Mouse (Mus musculus): ENCODE results near the gene Rpl12.

The Rpl12 gene

DNA sequence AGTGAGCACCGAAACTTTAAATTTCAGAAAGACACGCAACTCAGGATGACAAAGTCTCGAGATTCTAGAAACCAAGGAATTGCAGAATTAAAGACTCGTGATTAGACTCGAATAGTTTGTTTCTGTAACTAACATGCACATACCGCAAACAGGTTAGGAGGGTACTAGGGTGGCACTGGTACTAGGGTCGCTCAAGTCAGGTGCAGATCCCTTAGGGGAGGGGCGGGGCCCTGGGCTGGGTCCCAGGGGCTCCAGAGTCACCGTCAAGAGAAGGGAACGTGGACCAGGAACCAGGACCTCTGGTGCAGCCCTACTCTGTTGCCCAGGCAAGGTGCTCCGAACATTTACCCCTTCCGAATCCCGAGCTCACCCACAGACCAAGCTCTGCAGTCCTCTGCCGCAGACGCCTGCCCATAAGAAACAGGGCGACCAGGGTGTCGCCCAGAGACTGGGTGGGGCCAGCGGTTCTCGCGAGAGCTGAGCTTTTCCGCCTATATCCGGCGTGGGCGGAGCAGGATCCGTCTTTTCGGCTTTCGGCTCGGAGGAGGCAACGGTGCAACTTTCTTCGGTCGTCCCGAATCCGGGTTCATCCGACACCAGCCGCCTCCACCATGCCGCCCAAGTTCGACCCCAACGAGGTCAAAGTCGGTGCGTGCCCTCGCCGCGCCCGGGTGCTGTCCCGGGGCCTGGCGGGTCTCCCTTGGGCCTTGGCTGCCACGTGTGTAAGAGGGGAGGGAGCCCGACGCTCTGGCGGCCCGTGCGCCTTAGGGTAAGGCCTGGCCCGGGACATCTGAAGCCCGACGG, at the start of gene Rpl12, which contains the start of gene Lrsam1:
Rpl12 (plus strand) TSS at position 368 of the 804 bp plus-strand sequence.
Lrsam1 (minus strand) TSS at position 423 of the 804 bp plus-strand sequence.
- DNase-seq, result peak; percentile 97

DNA sequence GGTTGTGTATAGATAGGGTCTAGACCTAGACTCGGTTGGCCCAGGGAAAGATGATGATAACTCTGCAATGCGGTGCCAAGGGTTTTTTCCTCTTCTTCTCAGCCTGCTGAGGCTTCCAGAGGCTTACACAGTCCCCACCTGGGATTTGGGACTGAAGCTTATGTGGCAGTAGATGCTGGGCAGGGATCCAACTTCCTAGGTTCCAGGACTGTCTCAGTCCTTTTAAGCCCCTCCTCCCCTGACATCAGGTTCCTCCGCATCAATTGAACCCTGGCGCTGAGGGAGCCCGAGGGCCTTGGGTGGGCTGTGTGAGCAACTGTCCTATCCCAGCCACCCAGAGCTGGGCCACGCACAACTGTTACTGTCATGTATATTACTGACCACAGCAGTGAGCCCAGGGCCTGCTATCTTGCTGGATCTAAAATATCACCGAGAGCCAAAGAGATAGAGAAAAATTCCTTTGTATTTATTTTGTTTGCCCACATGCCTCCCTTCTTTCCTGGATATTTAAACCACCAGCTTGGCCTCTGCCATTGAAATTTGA, 49.6 kb upstream of the Rpl12 start:
- DNase-seq, result no peak

DNA sequence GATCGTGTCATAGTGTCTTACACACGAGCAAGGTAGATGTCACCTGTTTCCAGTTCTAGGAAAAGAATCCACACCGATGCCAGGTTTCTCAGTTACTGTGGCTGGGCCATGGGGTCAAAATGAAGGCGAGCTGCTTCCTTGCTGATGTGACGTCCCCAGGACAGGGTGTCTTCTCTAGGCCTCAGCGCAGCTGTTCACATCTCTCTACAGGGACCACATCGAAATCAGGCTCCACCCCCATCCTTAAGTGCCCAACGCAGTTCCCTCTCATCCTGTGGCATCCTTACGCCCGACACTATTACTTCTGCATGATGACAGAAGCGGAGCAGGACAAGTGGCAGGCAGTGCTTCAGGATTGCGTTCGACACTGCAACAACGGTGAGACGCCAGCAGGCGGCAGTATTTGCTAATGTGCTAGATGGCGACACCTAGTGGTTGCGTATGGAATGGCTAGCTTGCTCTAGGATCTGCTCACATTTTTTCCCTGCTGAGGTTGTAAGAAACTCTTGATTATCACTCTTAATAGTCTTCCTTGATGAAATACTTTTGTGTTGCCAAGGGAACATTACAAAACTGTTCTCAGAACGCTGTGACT, 49.1 kb upstream of the Rpl12 start:
- peak; percentile 92 for DNase-seq

DNA sequence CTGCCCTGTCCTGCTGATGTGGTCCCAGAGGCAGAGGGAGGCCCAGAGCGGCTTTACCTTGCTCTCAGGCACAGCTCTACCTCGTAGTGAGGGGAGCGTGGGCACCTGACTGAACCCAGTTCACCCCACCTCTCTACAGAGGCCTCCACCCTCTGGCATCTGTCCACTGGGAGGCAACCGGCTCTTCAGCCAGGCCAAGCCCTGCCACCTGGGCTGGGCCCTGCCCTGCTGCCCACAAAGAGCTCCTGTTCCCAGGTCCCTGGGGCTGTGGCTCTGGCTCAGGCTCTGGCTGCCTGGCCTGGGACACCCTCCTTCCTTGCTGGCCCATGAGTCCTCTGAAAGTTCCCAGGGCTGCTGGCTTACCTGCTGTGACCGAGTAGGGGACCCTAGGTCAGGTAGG, 47.0 kb upstream of the Rpl12 start:
- peak; percentile 75 for DNase-seq

DNA sequence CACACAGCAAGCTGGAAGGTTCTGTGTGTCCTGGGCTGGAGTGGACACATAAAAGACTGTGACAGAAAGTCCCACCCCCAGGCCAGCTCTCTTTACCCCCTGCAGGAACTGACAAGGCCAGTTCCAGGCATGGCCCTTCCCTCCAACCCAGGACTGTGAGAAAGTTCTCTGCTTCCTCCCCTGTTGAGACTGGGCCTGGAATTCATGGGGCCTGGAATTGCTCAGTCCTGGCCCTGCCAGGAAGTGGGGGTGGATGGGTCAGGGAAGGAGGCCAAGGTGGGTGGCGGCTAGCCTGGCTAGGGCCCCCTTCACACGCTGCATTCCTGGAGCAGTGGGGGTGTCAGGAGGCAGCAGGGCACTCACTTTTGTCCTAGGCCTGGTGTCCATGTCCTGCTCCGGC, 46.5 kb upstream of the Rpl12 start:
- peak; percentile 80 for DNase-seq

DNA sequence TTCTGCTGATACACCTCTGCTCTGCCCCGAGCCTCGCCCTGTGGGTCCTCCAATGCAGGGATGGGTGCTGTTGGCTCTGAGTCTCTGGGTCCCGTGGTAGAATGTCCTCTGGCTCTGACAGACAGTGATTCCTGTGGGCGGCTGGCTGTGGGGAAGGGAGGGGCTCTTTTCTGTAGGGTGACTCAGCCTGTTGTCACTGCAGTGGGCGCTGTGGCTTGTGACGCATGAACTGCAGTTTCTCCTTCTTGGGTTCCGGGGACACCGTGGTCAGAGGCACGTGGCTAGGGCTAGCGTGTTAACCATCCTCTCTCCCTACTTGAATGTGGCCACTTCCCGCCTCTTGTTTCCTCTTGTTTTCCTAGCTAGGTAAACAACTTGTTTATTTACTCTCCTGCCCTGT, 43.8 kb upstream of the Rpl12 start:
- DNase-seq, result peak; percentile 44

DNA sequence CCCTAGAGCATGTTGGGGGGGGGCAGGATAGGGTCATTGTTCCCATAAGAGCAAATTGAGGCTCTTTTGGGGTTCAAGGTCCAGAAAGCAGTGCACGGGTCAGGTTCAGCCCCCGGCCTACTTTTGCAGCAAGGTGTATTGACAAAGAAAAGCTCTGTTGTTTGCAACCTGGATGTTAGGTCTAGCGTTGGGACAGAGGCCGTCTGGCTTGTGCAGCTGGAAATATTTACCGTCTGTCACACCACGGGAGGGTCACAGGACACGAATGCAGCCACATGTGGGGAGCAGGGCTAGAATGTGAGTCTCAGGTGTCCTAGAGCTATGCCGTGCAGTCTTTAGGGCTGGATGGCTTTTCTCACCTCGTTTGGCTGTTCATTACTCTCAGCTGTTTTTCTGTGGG, 43.0 kb upstream of the Rpl12 start:
- DNase-seq, result no peak

DNA sequence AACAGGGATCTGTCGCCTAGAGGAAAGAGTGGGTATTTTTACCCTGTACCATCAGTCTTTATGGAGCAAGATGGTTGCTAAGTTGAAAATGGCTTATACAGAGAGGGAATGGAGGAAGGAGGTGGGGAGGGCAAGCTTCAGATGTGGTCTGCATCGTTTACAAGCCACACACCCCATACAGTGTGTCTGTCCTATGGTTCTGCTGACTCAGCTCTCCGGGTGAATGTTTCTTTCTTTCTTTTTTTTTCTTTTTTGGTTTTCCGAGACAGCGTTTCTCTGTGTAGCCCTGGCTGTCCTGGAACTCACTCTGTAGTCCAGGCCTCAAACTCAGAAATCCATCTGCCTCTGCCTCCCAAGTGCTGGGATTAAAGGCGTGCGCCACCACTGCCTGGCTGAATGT, 40.1 kb upstream of the Rpl12 start:
- DNase-seq, result no peak

DNA sequence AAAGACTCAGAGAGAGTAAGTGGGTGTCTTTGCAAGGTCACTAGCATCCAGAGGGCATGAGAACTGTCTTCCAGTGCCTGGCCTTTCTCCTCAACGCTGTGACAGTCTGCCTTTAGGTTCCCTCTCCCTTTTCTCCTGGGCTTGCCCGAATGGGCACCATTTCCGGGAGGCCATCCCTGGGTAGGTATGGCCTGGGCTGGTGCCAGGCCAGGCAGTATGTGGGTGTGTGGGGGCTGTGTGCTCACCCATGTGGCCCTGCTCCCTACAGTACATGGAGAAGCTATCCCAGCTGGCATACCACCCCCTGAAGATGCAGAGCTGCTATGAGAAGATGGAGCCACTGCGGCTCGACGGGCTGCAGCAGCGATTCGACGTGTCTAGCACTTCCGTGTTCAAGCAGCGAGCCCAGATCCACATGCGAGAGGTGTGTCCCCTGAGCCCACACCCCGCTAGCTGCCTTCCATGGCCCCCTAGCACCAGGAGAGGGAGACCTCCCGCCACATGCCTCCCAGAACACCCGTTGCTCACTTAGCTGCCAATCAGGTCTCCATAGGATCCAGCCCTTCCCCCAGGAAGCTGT, 39.5 kb upstream of the Rpl12 start:
- DNase-seq, result no peak

DNA sequence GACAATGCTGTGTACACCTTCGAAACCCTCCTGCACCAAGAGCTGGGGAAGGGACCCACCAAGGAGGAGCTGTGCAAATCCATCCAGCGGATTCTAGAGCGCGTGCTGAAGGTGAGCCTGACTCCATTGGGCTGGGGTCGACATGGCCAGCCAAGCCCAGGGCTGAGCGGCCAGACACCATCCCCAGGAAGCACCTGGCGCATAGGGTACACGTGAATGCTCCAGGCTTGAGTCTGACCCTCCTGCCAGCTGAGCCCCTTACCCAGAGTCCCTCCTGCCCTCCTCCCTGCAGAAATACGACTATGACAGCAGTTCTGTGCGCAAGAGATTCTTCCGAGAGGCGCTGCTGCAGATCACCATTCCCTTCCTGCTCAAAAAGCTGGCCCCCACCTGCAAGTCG, 38.8 kb upstream of the Rpl12 start:
- no peak for DNase-seq

DNA sequence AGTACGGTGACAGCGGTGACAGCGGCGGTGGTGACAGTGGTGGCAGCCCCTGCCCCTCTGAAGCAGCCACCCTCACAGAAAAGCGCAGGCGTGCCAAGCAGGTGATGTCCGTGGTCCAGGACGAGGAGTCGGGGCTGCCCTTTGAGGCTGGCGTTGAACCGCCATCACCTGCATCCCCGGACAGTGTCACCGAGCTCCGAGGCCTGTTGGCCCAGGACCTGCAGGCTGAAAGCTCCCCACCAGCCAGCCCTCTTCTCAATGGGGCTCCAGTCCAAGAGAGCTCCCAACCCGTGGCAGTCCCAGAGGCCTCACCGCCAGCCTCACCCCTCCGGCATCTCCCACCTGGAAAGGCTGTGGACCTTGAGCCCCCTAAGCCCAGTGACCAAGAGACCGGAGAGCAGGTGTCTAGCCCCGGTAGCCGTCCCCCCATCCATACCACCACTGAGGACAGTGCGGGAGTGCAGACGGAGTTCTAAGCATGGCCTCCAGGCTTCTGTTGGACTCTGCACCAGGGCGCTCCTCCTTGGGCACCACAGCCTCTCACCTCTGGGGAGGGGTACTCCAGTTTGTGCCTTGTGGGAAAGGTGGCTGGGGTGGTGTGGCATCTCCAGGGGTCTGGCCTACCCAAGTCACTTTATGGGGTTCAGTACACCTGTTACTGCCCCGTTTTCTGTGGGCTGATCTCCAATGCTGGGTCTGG, 37.7 kb upstream of the Rpl12 start:
- DNase-seq, result no peak

DNA sequence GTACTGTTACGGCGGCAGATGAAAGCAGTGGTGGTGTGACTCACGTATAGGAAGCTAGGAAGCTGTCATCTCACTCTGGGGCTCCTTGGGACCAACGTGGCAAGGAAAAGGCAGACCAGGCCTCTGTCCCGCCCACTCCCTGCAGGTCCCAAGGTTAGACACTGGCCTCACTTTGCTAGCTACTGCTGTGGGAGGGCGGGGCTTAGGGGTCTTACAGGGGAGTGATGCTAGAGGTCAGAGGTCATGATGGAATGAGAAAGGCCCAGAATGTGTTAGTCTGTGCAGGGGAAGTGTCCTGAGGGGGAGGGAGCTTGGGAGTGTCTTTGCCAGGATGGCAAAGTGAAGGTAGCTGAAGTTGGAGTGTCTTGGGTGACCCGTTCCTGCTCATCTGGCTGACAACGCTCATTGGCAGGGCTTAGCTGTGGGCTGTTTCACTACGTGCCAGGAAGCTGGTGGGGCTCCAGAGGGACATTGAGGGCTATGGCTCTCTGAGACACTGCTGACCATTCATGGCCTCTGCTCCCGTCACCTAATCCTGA, 37.0 kb upstream of the Rpl12 start:
- DNase-seq, result no peak

DNA sequence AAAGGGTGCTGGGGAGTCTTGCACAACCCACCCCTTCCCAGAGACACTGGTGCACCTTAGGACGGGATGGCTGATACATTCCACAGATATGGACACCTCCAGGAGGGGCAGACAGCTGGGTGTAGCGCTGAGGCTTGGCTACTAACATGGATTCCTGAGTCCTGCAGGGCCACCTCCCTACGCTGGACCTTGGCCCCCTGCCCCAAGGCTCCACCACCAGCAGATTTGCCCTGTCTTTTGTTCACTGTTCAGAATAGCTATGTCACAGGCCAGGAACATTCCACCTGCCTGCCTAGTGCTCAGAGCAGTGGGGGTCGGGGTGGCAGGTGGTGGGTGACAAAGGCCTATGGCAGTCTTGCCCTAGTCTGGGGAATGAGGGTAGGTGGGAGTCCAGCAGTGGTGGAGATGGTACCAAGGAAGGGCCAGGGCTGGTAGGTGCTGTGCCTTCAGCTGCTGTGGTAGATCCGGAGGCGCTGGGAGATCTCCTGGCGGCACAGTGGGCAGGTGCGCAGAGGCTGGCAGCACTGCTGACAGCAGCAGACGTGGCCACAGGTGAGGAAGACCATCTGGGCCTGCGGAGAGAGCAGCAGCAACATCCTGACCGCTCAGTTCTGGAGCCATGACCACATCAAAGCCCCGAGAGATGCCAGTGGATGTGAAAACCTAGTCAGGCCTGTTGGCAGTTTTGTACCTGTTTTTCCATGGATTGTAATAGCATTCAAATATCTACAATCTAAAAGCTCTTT, 34.9 kb upstream of the Rpl12 start:
- no peak for DNase-seq

DNA sequence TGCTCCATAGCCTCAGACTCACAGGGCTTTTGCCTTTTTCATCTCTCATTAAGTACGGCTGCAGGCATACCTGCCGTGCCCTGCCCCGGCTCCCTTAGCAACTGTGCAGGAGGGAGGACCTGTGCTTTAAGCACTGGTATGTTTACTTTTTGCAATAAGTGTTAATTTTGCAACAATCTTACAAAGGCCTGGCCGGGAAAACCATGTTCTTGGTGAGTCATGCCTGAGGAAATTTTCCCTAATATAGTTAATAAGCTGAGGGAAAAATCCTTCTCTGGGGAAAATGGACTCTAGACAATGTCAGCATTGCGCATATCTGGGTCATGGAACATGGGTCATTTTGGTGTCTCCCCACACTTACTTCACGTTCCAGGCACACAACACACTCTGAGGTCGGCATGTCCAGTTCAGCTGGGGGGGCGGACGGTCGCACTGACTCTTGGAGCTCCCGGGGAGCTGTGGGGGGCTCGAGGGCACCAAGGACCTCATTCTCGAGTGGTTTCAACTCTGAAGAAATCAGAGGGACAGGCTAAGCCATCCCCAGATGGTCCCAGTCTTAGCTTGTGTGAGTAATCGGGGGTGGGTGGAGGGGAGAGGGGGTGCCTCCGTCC, 33.6 kb upstream of the Rpl12 start:
- peak; percentile 53 for DNase-seq

DNA sequence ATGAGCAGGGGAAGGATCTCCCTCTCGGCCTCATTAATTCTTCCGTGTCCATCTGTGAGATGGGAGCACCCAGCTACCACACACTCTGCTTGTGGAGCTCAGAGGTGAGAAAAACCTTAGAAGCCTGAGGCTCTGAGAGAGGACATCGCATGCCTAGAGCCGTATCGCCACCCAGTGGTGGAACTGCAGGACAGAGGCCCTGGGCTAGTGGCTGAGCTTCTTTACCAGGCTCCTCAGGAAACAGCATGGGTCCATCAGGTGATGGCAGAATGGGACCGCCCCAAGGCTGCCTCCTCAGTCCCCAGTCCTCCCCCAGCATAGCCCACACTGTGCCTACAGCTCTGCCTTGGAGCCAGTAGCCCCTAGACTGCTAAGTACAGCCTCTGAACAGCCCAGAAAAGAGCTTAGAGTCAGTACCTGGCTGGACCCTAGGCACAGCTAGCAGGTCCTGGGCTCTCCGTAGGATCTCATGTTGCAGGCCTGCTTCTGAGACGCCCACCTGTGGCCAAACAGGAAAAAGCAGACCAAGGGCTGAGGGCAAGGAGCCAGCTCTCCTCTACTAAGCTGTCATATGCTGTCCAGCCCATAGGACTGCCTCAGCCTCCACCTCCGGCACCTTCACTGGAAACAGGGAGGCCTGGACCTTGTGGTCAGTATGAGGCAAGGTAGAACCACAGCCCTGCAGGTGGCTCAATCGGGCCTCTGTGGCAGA, 33.0 kb upstream of the Rpl12 start:
- DNase-seq, result peak; percentile 88

DNA sequence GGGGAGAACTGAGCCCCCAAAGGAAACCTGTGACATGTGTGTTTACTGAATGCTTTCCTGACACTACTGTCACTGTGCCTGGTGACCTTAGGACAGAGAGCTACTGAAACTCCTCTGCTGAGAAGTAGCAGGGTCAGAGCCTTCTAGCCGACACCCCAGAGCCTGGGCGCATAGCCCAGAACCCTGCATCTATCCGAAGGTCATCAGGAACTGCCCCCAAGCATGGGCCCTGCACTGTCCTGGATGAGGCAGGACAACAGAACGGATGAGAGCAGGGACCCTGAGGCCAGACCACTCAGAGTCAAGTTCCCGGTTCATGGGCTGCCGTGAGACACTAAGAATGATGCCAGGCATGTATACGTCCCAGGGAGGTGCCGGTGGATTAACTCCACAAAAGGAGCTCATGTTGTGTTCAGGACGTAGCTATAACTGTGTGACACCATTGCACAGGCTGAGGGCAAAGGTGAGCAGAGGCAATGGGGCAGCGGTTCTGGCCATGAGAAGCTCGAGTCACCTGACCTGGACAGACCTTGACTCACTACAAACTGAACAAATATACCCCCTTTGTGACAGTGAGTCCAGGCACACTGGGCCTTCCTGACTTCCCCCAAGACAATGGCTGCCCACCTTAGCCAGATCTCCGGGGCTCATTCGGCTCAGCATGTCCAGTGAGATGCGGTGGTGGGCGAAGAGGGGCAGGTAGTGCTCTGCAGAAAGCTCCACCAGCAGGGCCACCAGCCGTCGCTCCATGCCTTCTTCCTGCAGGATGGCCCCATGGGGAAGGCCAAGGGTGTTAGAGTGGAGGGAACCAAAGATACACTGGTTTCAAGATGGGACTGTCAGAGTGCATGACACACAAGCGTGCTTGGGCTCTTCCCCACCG, 32.2 kb upstream of the Rpl12 start:
- no peak for DNase-seq

DNA sequence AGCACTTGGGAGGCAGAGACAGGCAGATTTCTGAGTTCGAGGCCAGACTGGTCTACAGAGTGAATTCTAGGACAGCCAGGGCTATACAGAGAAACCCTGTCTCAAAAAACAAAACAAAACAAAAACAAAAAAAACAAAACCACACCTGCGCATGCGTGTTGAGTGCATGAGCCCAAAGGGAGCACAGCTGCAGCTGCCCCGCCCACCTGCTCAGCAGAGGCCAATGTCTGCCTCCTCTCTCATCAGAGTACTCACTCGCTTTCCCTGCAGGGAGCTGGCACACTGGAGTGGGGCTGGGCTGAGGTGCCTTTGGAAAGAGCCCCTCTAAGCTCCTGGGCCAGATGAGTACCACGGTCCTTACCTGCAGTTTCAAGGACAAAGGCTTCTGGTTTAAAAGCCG, 29.6 kb upstream of the Rpl12 start:
- no peak for DNase-seq

DNA sequence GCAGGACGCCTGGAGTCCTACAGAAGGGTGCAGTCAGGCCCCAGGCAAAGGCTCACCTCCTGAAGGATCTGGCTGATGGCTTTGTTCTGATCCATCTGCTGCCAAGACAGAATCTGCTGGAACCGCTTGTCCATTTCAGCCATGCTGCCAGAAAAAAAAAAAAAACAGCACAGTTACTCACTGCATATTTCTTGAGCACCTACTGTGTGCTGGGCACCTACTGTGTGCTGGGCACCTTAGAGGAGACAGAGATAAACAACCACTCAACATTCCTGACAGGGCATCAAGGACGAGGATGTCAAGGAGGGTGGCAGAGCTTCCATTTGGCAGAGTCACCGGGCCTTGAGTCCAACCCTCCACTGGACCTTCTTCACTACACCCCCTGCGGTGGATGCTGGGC, 22.6 kb upstream of the Rpl12 start:
- no peak for DNase-seq

DNA sequence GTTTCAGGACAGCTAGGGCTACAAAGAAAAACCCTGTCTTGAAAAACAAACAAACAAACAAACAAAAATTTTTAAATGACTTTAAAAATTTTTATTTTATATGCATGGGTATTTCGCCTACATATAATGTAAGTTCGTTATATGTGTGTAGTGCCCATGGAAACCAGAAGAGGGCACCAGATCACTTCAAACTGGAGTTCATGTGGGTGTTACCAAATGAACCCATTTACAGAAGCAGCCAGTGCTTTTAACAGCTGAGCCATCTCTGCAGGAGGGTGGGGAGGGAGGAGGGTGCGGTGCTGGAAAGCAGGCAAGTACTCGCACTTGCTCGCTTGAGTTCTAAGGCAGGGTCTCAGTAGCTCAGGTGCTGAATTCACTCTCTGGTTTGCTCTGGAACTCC, 21.9 kb upstream of the Rpl12 start:
- DNase-seq, result peak; percentile 66

DNA sequence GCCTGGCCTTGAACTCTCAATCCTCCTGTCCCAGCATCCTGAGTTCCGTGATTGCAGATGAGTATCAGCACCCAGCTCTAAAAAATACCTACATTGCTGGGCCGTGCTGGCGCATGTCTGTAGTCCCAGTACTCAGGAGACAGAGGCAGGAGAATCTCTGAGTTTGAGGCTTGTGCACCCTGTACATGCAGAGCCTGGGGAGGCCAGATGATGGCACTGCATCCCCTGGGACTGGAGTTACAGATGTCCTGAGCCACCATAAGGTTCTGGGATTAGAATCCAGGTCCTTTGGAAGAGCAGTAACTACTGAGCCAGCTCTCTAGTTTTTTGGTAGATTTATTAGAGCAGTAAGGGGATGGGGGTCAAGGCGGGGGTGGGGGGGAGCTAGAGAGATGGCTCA, 20.9 kb upstream of the Rpl12 start:
- no peak for DNase-seq
